Mouse (Mus musculus) liver, embryonic 15.5 days (tissue): ENCODE data around the gene Sprr2k. TPM values are rescaled to one million over a fixed set of nuclear protein-coding genes. Genes with fewer than 3 reads are reported as not detected.
"Not testable (repeated sequence)": the region's sequence is repeated elsewhere in the genome, so short reads cannot be mapped to it uniquely, and the experiment has no call there.

Source experiments
- ATAC-seq: fragments of 200-750 bp; cut with Nextera tagmentation; 2 replicates; pipeline ENCODE4 v1.8.0; 2017; ENCODE audit warnings: moderate number of reproducible peaks, mild to moderate bottlenecking, moderate library complexity; ENCODE audit not compliant: insufficient read depth
- H3K27ac ChIP-seq: fragments of 300-500 bp; sonication (generic); replicated peaks from 2 replicates; pipeline ENCODE4 v1.5.1; 2015; ENCODE audit warnings: mild to moderate bottlenecking, inconsistent platforms
- H3K27me3 ChIP-seq: fragments of 300-500 bp; sonication (generic); 2 replicates; pipeline ENCODE4 v1.6.1; 2015; ENCODE audit warnings: mild to moderate bottlenecking, inconsistent platforms
- H3K36me3 ChIP-seq: fragments of 300-500 bp; sonication (generic); replicated peaks from 2 replicates; pipeline ENCODE4 v1.6.1; 2015; ENCODE audit warnings: moderate library complexity, mild to moderate bottlenecking, inconsistent platforms
- H3K4me1 ChIP-seq: fragments of 300-500 bp; sonication (generic); replicated peaks from 2 replicates; pipeline ENCODE4 v1.6.1; 2015; ENCODE audit warnings: inconsistent platforms
- H3K4me2 ChIP-seq: fragments of 300-500 bp; sonication (generic); 2 replicates; pipeline ENCODE4 v1.6.1; 2015; ENCODE audit warnings: moderate library complexity, mild to moderate bottlenecking, inconsistent platforms
- H3K4me3 ChIP-seq: fragments of 300-500 bp; sonication (generic); replicated peaks from 2 replicates; pipeline ENCODE4 v1.5.1; 2015; ENCODE audit warnings: mild to moderate bottlenecking, inconsistent platforms
- H3K9ac ChIP-seq: fragments of 300-500 bp; sonication (generic); 2 replicates; pipeline ENCODE4 v1.6.1; 2015; ENCODE audit warnings: moderate library complexity, mild to moderate bottlenecking, inconsistent platforms
- H3K9me3 ChIP-seq: fragments of 300-500 bp; sonication (generic); replicated peaks from 2 replicates; pipeline ENCODE4 v1.6.1; 2016; ENCODE audit warnings: inconsistent platforms
- WGBS: fragments of 180-500 bp; shearing (Covaris S2); methylation state at CpG from one replicate; pipeline ENCODE4 v1.1.7; 2015; ENCODE audit warnings: mixed read lengths; ENCODE audit not compliant: insufficient replicate concordance; 5-methylcytosine and 5-hydroxymethylcytosine counted together
- polyA plus RNA-seq: library from polyadenylated mRNA; unstranded; fragments of >200 nt; fragmentation: Nextera tagmentation; extraction: Ambion mirVana; gene quantifications from 2 replicates; pipeline ENCODE4 v1.2.1, GENCODE M21; 2015

Gene Sprr2k
- polyA plus RNA-seq, 1 experiment from 2014 or later: not detected

DNA sequence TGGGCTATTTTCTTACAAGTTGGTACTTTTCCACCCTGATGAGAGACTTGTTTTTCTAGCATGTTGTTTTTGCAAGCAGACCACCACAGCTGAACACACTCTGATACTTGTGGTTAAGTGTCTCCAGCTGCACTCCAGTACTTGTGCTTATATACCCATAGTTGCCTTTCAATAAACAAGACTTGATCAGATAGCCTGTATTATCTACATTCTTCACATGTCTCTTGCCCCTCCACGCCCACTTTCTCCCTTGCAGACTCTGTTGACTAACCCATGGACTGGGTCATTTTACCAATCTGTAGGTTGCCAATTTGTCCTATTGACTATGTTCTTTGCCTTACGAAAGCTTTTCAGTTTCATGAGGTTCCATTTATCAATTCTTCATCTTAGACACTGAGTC lies 37.7 kb downstream of the Sprr2k start:
- WGBS: 49% methylated on average over 2 of the region's 2 CpGs
- Histone ChIP-seq H3K9me3 (no peaks in the 10 kb centered on the region), H3K4me1 (no peaks in the 10 kb centered on the region), H3K36me3 (no peaks in the 10 kb centered on the region), H3K9ac (no peak overlapping the region), H3K4me3 (no peak overlapping the region), H3K27me3 (no peaks in the 10 kb centered on the region), H3K4me2 (no peak overlapping the region), H3K27ac (no peak overlapping the region)
- ATAC-seq: no peak

DNA sequence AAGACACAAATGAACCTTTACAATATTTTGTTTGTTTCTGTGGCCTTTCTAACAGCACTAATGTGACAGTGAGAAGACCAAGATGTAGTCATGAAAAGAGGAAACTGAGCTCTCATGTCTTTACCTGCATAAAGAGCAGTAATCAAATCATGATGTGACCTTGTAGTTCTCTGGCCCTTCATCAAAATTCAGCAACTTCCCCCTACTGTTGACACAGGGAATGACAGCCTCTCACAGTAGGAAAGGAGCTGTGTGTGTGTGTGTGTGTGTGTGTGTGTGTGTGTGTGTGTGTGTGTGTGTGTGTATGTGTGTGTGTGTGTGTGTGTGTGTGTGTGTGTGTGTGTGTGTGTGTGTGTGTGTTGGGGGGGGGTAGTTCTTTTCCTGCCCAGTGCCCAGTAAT lies 48.9 kb downstream of the Sprr2k start:
- not testable (repeated sequence) for H3K9ac ChIP-seq, H3K27ac ChIP-seq, H3K27me3 ChIP-seq, H3K4me2 ChIP-seq, H3K4me1 ChIP-seq, H3K36me3 ChIP-seq, H3K9me3 ChIP-seq, H3K4me3 ChIP-seq, ATAC-seq

Other genes with a start within 250 kb of the Sprr2k start
- not detected in 2 replicates for gene Sprr2a1, start 216.8 kb upstream of the Sprr2k start, polyA plus RNA-seq
- gene Sprr2a2, start 216.7 kb upstream of the Sprr2k start, polyA plus RNA-seq: 0.30 and 0.44 TPM in 2 replicates
- gene Sprr2a3, start 147.2 kb upstream of the Sprr2k start, polyA plus RNA-seq: not detected in 2 replicates
- not detected in 2 replicates for gene Sprr2b, start 116.0 kb upstream of the Sprr2k start, polyA plus RNA-seq
- gene Sprr2d, start 93.4 kb upstream of the Sprr2k start, polyA plus RNA-seq: not detected in 2 replicates
- gene Sprr2e, start 80.4 kb upstream of the Sprr2k start, polyA plus RNA-seq: not detected in 2 replicates
- gene Sprr2f, start 67.4 kb upstream of the Sprr2k start, polyA plus RNA-seq: not detected in 2 replicates
- gene Sprr2h, start 46.9 kb upstream of the Sprr2k start, polyA plus RNA-seq: not detected in 2 replicates
- not detected in 2 replicates for gene Sprr2i, start 24.6 kb upstream of the Sprr2k start, polyA plus RNA-seq
- gene Sprr2j-ps, start 14.5 kb upstream of the Sprr2k start, polyA plus RNA-seq: not detected in 2 replicates
- gene Gm9774, start 3.2 kb upstream of the Sprr2k start, polyA plus RNA-seq: 2.1 and 6.5 TPM in 2 replicates
- gene Sprr1b, start 6.2 kb downstream of the Sprr2k start, polyA plus RNA-seq: not detected in 2 replicates
- gene Sprr3, start 26.1 kb downstream of the Sprr2k start, polyA plus RNA-seq: not detected in 2 replicates
- gene Sprr1a, start 53.3 kb downstream of the Sprr2k start, polyA plus RNA-seq: 0.20 and 0.22 TPM in 2 replicates
- not detected in 2 replicates for gene Sprr4, start 67.9 kb downstream of the Sprr2k start, polyA plus RNA-seq
- gene 2310046K23Rik, start 101.9 kb downstream of the Sprr2k start, polyA plus RNA-seq: not detected in 2 replicates
- 0.08 TPM in 1 of 2 replicates, not detected in the other for gene Ivl, start 141.2 kb downstream of the Sprr2k start, polyA plus RNA-seq
- gene Smcp, start 156.4 kb downstream of the Sprr2k start, polyA plus RNA-seq: not detected in 2 replicates
- gene 2210017I01Rik, start 174.9 kb downstream of the Sprr2k start, polyA plus RNA-seq: not detected in 2 replicates
- 0.15 TPM in 1 of 2 replicates, not detected in the other for gene Lce6a, start 189.1 kb downstream of the Sprr2k start, polyA plus RNA-seq
- not detected in 2 replicates for gene Lce1a1, start 215.7 kb downstream of the Sprr2k start, polyA plus RNA-seq
- not detected in 2 replicates for gene Lce1b, start 224.3 kb downstream of the Sprr2k start, polyA plus RNA-seq
- not detected in 2 replicates for gene Lce1a2, start 237.7 kb downstream of the Sprr2k start, polyA plus RNA-seq
- not detected in 2 replicates for gene Lce1c, start 246.7 kb downstream of the Sprr2k start, polyA plus RNA-seq